Mouse (Mus musculus): ENCODE data around the gene Zfp609.

DNA sequence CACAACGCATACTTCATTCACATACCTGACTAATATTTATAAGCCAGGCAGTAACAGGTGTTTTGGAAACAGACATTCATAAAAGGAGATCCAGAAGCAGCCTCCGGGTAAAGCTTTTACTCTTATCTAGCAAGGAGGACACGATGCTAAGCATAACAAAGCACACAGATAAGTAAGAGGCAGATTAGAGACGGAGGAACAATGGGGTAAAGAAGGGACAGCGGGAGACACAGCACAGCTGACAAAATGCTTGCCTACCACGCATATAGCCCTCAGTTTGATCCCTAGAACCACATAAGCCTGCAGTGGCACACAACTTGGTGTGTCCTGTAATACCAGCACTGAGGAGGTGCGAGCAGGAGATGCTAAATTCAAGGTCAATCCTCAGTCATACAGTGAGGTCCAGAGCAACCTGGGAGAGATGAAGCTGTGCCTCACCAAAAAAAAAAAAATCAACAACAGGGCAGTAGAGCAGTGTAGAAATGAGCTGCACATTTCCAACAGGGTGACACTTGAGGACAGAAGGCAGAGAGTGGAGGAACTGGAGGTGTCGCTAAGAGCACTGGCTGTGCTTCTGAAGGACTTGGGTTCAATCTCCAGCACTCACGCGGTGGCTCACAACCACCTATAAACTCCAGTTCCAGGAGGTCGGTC, 56.2 kb downstream of the Zfp609 start:
- TF ChIP-seq CTCF (IDR thresholded peaks at IDR 0.05; ENCODE audit: borderline replicate concordance, insufficient read depth, low read length) (no peak), POLR2A (IDR thresholded peaks at IDR 0.05; ENCODE audit: low read depth, low read length) (no peak)

Data from embryonic fibroblast, embryonic 13.5 days (primary cell).